Mouse (Mus musculus): ENCODE measurements at regions not wholly inside any gene's neighbourhood (a gene's known extent, or its start where the extent isn't known, plus 50 kb on each side); places are given as distances from the start of the nearest gene placed in this dataset.

GRCm38 (mm10) chr10:46321040-46321439, 743.4 kb downstream of the Hace1 start:
- DNase-seq (ENCODE audit: low read depth, low spot score), result no peak

DNA sequence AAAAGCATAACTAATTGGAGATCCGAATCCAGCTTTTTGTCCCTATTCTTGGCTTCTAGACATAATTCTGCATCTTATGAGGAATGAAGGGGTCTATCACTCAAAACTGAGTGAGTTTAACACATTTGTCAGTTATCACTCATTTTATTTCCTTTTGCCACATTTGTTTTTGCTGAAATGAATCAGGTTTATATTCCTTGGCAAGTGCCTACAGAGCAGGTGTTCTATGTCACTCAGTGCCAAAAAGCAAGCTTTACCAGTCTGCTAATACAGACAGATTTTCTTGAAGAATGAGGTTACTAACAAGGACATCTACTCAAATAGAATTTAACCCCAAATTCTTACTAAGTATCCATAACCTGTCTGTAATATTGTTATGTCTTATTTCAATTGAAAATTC, 751.4 kb downstream of the Hace1 start:
- no peak for DNase-seq (ENCODE audit: low read depth, low spot score)

DNA sequence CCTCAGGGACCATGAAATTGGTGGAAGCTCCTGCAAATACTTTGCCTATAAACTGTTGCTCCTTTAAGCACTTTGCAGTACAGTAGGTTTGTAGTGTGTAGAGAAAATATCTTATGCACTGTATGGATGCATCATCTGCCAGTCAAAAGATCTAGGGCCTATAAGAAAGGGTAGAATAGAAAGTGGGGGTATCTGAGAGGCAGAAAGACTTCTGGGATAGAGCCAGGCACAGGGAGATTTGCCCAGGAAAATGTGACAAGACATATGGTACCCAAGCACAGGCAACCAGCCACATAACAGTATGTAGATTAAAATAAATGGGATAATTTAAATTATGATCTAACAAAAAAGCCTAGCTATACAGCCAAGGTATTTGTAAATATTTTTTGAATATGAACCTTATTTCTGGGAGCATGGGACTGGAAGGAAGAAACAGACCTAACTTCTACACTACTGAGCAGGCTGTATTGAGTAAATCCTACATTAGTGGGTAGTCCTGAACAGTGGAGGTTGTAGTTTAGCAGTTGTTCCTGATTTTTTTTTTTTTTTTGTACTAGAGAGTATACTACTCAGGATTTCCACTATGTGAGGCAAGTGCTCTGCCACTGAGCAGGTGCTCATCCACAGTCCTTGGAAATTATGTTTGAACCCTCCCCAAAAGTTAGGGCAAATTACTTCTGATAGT, 754.1 kb downstream of the Hace1 start:
- no peak for DNase-seq (ENCODE audit: low read depth, low spot score)

- no peak for DNase-seq (ENCODE audit: low read depth, low spot score)
Measured at GRCm38 (mm10) chr10:46333231-46333630, 755.6 kb downstream of the Hace1 start.

GRCm38 (mm10) chr10:46345315-46345714, 767.7 kb downstream of the Hace1 start:
- no peak for DNase-seq (ENCODE audit: low read depth, low spot score)

GRCm38 (mm10) chr10:46349613-46350012, 772.0 kb downstream of the Hace1 start:
- no peak for DNase-seq (ENCODE audit: low read depth, low spot score)

DNA sequence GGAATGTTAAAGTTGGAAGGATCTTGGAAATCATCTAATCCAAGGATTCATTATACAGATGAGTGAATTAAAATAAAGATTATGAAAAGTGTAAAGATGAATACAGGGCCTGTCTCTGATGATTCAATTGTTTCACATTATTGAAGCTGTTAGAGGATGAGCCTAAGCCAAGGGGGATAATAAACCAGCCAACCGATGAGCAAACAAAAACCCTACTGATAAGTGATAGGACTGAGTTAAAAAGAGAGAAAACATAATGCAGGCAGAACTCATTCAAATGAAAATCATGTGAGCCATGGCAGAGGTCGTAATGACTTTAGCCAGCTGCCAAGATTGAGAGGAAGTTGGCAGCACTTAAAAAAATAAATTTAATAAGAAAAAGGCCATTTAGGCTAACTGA, 772.6 kb downstream of the Hace1 start:
- DNase-seq (ENCODE audit: low read depth, low spot score), result no peak

DNA sequence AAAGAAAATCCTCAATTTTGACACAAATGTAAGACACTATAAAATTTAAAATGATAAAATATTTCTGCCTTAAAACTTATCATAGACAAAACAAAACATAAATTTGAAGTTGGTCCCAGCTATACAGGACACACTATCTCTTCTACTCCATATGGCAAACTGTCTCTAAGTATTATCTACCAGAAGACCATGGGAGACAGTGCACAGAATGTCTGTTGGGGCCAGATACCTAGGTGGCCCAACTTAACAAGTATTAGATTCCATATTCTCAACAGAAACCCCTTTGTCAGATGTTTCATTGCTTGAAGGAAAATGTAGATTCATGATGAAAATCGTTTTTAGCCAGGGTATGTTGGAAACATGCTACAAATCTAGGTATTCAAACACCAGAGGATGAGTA, 779.1 kb downstream of the Hace1 start:
- no peak for DNase-seq (ENCODE audit: low read depth, low spot score)

DNA sequence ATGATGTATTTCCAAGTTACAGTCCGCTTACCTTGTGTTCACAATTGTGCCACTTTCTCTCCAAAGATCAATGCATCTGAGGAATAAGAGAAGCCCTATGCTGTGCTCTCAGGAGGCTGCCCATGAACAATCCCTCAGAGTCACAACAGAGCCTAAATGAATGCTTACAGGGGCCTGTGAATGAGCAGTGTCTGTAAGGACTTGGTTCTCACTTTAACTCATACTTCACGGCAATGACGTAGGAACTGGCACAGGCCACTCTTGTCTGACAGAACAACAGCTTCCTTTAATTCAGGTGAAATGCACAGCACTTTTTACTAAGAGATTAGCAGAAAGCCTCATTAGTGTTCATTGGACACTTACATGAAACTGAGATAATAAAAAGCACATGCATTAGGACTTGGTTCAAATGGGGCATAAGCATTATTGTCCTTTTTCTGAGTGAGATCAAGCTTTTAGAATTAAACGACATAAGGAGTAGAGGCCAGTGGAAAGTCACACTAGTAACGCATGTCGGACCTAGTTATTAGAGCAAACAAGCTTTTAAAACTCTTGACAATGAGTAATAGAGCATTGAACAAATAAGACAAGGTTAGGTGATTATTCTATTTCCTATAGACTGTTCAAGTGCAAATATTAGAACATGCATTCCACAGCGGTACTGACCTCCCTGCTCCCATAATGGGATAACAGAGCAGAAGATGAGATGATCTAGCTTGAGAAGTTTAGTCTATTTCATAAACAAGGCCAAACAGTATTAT, 796.3 kb downstream of the Hace1 start:
- DNase-seq (ENCODE audit: low read depth, low spot score), result no peak

GRCm38 (mm10) chr10:46374646-46375045, 797.0 kb downstream of the Hace1 start:
- DNase-seq (ENCODE audit: low read depth, low spot score), result no peak

DNA sequence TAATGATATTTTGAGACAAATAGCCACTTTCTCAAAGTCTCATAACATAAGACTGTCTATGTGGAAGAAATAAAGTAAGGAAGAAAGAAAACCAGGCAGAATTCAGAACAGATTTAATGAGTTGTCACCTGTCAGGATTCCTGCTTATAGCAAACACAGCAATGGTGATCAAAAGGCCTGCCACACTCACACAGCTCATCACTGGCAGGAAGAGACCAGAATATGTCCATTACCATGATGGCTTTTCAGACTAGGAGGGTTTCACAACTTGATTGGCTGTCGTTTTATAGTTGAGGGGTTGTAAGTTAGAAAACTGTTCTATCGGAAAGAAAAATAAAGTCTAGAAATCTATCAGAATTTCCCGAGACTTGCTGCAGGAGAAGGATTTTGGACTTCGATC, 819.5 kb downstream of the Hace1 start:
- DNase-seq (ENCODE audit: low read depth, low spot score), result no peak

DNA sequence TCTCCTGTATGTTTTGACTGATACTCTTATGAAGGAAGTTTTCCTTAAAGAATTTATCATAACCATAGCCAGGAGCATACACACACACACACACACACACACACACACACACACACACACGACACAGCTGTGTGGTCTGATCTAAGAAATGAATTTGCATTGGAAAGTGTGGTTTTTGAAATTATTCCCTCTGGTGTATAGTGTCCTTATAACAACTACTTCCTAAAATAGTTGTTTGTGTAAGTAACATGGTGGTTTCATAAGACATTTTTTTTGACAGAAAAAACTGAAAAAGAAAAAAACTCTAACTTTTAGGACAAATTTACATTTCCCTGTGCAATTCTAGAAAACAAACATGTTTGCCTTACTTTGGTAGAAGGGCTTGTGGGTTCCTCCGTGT, 826.3 kb downstream of the Hace1 start:
- no peak for DNase-seq (ENCODE audit: low read depth, low spot score)

All from brain, embryonic 18.5 days (tissue).